Mouse (Mus musculus): ENCODE results near the gene Mob3a. TPM values are rescaled to one million over a fixed set of nuclear protein-coding genes. Genes with fewer than 3 reads are reported as not detected.

The Mob3a gene
- total and polyA plus RNA-seq, 3 experiments = 56.9 to 84.2 (median 71.4) TPM

DNA sequence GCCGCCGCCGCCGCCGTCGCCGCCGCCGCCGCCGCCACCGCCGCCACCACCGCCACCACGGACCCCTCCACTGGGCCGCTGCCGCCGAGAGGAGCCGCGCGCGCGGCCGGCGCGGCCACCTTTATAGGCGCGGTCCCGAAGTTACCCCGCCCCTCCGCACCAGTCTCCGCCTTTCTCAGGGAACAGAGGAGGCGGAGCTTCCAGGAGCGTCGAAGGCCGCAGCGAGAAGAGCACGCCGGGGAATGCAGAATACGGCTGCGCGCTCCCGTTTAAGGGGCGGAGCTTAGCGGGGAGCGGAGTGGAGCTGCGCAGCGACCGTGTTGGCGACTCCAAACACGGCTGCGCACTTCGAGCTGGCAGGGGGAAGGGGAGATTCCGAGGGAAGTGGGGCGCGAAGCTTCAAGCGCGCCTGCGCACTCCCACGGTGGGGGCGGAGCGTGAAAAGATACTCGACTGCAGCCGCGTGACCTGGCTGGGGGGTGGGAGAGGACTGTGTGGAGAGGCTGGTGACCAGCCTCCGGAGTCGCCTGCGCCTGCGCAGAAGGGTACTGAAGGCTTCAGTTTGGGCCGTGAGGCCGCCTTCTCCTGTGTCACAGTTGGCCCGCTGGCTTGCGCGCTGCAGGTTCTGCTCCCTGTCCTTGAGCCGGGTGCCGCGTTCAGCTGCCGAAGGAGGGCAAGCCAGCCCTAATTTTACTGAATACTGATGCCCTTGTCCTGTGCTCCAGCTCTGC is 25.4 kb downstream of the Mob3a start (continued):
- TF ChIP-seq ZKSCAN1 (IDR thresholded peaks at IDR 0.05; ENCODE audit: borderline replicate concordance, low read depth, low read length) = no peak
- peak; percentile 85 for TF ChIP-seq USF1 (IDR thresholded peaks at IDR 0.05; ENCODE audit: low read depth, low read length)
- TF ChIP-seq MAX (IDR thresholded peaks at IDR 0.05; ENCODE audit: low read length) = peak; percentile 68

DNA sequence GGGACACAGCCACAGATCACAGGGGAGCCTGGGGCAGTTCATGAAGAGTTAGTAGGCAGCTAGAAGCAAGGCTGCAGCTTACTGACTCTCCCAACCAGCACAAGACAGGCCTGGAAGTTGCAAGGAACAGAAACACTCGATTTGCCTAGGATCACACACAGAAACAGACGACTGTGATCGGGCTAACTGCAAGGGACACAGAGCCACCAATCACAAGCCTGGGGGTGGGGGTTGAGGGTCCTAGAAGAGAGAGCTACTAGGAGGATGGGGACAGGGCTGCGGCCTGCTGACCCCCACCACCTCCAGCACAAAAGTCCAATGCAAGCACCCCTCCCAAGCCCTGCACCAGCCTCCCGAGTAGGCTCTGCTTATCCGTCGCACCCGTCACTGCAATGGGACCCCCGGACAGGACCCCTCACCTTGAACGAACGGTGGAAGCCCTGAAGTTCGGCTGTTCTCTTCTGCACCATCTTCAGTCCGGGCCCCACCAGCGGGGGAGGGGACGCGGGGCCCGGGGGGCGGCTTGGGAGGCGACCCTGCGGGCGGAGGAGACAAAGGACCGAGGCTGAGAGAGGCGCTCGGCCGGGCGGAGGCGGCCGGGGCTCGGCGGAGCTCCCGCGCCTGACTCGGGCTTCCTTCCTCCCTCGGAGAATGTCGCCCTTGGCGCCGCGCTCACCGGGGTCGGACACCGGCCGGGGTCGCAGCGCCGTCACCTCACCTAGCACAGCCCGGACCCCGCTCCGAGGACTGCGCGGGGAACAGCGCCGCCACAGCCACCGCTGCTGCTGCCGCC is 26.2 kb downstream of the Mob3a start:
- Histone ChIP-seq H3K4me3 (replicated peaks in 1 of 3; ENCODE audit: low read depth in 2 of 3, low read length in 2 of 3, poor library complexity in 1 of 3) (peak overlapping the region; percentile 75 to 99 (median 85)), H3K36me3 (replicated peaks in 1 of 2; ENCODE audit: control insufficient read depth in 1 of 2, insufficient read depth in 1 of 2, low read length in 1 of 2) (peaks cover 25 to 42% of the 10 kb centered on the region in 2 experiments), H3K27me3 (replicated peaks) (no peaks in the 10 kb centered on the region), H3K9me3 (replicated peaks; ENCODE audit: low read length) (no peaks in the 10 kb centered on the region), H3K27ac (ENCODE audit: insufficient read depth, low read depth) (0 out of 2 replicates have a peak overlapping the region, but pooled peaks have one; percentile 12), H3K4me2 (ENCODE audit: insufficient read depth, low read depth, poor library complexity, severe bottlenecking) (peak overlapping the region; percentile 64), H3K4me1 (ENCODE audit: control insufficient read depth in 1 of 2, insufficient read depth in 2 of 2) (peaks cover 29 to 72% of the 10 kb centered on the region in 2 experiments), H3K79me2 (replicated peaks; ENCODE audit: control insufficient read depth, extremely low read depth, insufficient read depth, poor library complexity, severe bottlenecking) (peaks cover 40% of the 10 kb centered on the region), H3K9ac (ENCODE audit: insufficient read depth, low read depth) (peak overlapping the region; percentile 98)
- no peak for DNase-seq (ENCODE audit: extremely low read depth)
- TF ChIP-seq UBTF (IDR thresholded peaks at IDR 0.05; ENCODE audit: low read depth, low read length) (0 out of 2 replicates have a peak, but pooled peaks have one; percentile 32), ZC3H11A (IDR thresholded peaks at IDR 0.05; ENCODE audit: low read depth, low read length) (no peak), USF2 (conservative IDR thresholded peaks at IDR 0.05; ENCODE audit: low read depth, low read length) (no peak), HCFC1 (IDR thresholded peaks at IDR 0.05; ENCODE audit: low read depth, low read length) (no peak), SIN3A (IDR thresholded peaks at IDR 0.05; ENCODE audit: low read length) (peak; percentile 67; the same call in 1 of the 2 replicates), MAZ (IDR thresholded peaks at IDR 0.05; ENCODE audit: low read depth, low read length) (no peak), ZKSCAN1 (IDR thresholded peaks at IDR 0.05; ENCODE audit: borderline replicate concordance, low read depth, low read length) (no peak), PAX5 (IDR thresholded peaks at IDR 0.05; ENCODE audit: low read length) (no peak), RCOR1 (conservative IDR thresholded peaks at IDR 0.05; ENCODE audit: low read depth, low read length) (no peak), MEF2A (IDR thresholded peaks at IDR 0.05; ENCODE audit: borderline replicate concordance, low read depth, low read length) (no peak), NELFE (IDR thresholded peaks at IDR 0.05; ENCODE audit: low read depth, low read length) (no peak), EP300 (IDR thresholded peaks at IDR 0.05; ENCODE audit: low read length) (no peak), POLR2A (IDR thresholded peaks at IDR 0.05; ENCODE audit: low read depth, low read length) (no peak), MAX (IDR thresholded peaks at IDR 0.05; ENCODE audit: low read length) (no peak)
- dilution Hi-C loops (cut with MboI; ENCODE audit: extremely low pct_ligation_motif_present, extremely low pct_unique_long_range_greater_than_20kb, low sequenced_read_pairs) = no loop called here
- in situ Hi-C loops (cut with MboI; ENCODE audit: low pct_ligation_motif_present, low pct_unique_long_range_greater_than_20kb, low sequenced_read_pairs) = loop anchor here (25.0 kb wide), 1 partner anchor 238 kb away; the partner anchor contains the start of gene Tcf3
